Mouse (Mus musculus): ENCODE data around the gene 2610002M06Rik.

GRCm38 (mm10) chrX:107790750-107791493 lies 25.2 kb downstream of the 2610002M06Rik start:
- TF ChIP-seq CTCF (IDR thresholded peaks at IDR 0.05; ENCODE audit: insufficient read depth, low read length) (no peak), POLR2A (IDR thresholded peaks at IDR 0.05; ENCODE audit: borderline replicate concordance, extremely low read depth, low read depth, low read length) (no peak)
